ENCODE assay signal across 4 mouse cellular contexts in genomic region chr6:127513776-127514175, GRCm38 (mm10).
A peak's percentile ranks its signal among the peaks of the same experiment; 100 is the strongest.
DNase-seq lines count a peak whose midpoint lies in the region.

No protein-coding gene starts in this region.

- DNase-seq in ES-CJ7 (ENCODE audit: low read depth, low spot score) (peak; percentile 40), R1 (ENCODE audit: low read depth, low spot score) (peak; percentile 53), ZHBTc4 (ENCODE audit: low read depth, low spot score) (peak; percentile 49)
- DNase-seq in heart, adult 11 months, result peak; percentile 54

Comparison
In these comparisons a context has a peak if more than half of its experiments do, and no peak if none do; other contexts are left out.
1. Peak in every context shown above with its lines: DNase-seq.